Mouse (Mus musculus): ENCODE results near the gene Cdc42bpg. TPM values are rescaled to one million over a fixed set of nuclear protein-coding genes. Genes with fewer than 3 reads are reported as not detected.

Gene Cdc42bpg
- 1 to 10 TPM; 6.9 to 7.7 TPM for total RNA-seq (2021)
- long read RNA-seq, experiment 1, partial matches to known transcripts = 1 of 1 reads
- long read RNA-seq, experiment 1, other reads (novel, unspliced or antisense) = 0 of 1 reads
- long read RNA-seq, experiment 2 = 0 reads

- DNase-seq (ENCODE audit: low spot score in 2 of 2) = peak; percentile 61 to 83
Observed at GRCm38 (mm10) chr19:6306137-6306551, at the start of gene Cdc42bpg. Gene Cdc42bpg, plus strand, starts transcription at chr19:6306456.

- DNase-seq (ENCODE audit: low spot score in 2 of 2) = no peak
Observed at GRCm38 (mm10) chr19:6260428-6260827, 45.8 kb upstream of the Cdc42bpg start.

- DNase-seq (ENCODE audit: low spot score in 2 of 2) = no peak
Observed at GRCm38 (mm10) chr19:6260946-6261345, 45.3 kb upstream of the Cdc42bpg start.

GRCm38 (mm10) chr19:6261379-6261778 is 44.9 kb upstream of the Cdc42bpg start:
- DNase-seq (ENCODE audit: low spot score in 2 of 2) = no peak

GRCm38 (mm10) chr19:6262222-6262621 is 44.0 kb upstream of the Cdc42bpg start:
- peak in 1 of 2 experiments; percentile 68 for DNase-seq (ENCODE audit: low spot score in 2 of 2)

GRCm38 (mm10) chr19:6262839-6263433 is 43.3 kb upstream of the Cdc42bpg start:
- DNase-seq (ENCODE audit: low spot score in 2 of 2) = no peak

- no peak for DNase-seq (ENCODE audit: low spot score in 2 of 2)
Observed at GRCm38 (mm10) chr19:6264200-6264599, 42.1 kb upstream of the Cdc42bpg start.

GRCm38 (mm10) chr19:6264945-6265344 is 41.3 kb upstream of the Cdc42bpg start:
- no peak for DNase-seq (ENCODE audit: low spot score in 2 of 2)

- no peak for DNase-seq (ENCODE audit: low spot score in 2 of 2)
Observed at GRCm38 (mm10) chr19:6265727-6266182, 40.5 kb upstream of the Cdc42bpg start.

GRCm38 (mm10) chr19:6267306-6268169 is 38.7 kb upstream of the Cdc42bpg start:
- no peak for DNase-seq (ENCODE audit: low spot score in 2 of 2)

- peak; percentile 84 to 89 for DNase-seq (ENCODE audit: low spot score in 2 of 2)
Observed at GRCm38 (mm10) chr19:6268170-6268528, 38.1 kb upstream of the Cdc42bpg start.

GRCm38 (mm10) chr19:6268670-6269132 is 37.6 kb upstream of the Cdc42bpg start:
- no peak for DNase-seq (ENCODE audit: low spot score in 2 of 2)

- no peak for DNase-seq (ENCODE audit: low spot score in 2 of 2)
Observed at GRCm38 (mm10) chr19:6269798-6270475, 36.3 kb upstream of the Cdc42bpg start.

- no peak for DNase-seq (ENCODE audit: low spot score in 2 of 2)
Observed at GRCm38 (mm10) chr19:6270661-6271060, 35.6 kb upstream of the Cdc42bpg start.

GRCm38 (mm10) chr19:6271206-6271605 is 35.0 kb upstream of the Cdc42bpg start:
- no peak for DNase-seq (ENCODE audit: low spot score in 2 of 2)

- no peak for DNase-seq (ENCODE audit: low spot score in 2 of 2)
Observed at GRCm38 (mm10) chr19:6272053-6272452, 34.2 kb upstream of the Cdc42bpg start.

GRCm38 (mm10) chr19:6272738-6273137 is 33.5 kb upstream of the Cdc42bpg start:
- no peak for DNase-seq (ENCODE audit: low spot score in 2 of 2)

GRCm38 (mm10) chr19:6273592-6273991 is 32.7 kb upstream of the Cdc42bpg start:
- DNase-seq (ENCODE audit: low spot score in 2 of 2) = no peak

- no peak for DNase-seq (ENCODE audit: low spot score in 2 of 2)
Observed at GRCm38 (mm10) chr19:6273998-6274608, 32.2 kb upstream of the Cdc42bpg start.

GRCm38 (mm10) chr19:6275740-6276389 is 30.4 kb upstream of the Cdc42bpg start:
- no peak for DNase-seq (ENCODE audit: low spot score in 2 of 2)

Measured in gastrocnemius, postnatal 4 days (tissue).